Mouse (Mus musculus) forebrain, embryonic 11.5 days (tissue): ENCODE results near the gene Olfr385. TPM values are rescaled to one million over a fixed set of nuclear protein-coding genes. Genes with fewer than 3 reads are reported as not detected.
"Not testable (repeated sequence)": the region's sequence is repeated elsewhere in the genome, so short reads cannot be mapped to it uniquely, and the experiment has no call there.

ENCODE experiments used
- ATAC-seq: fragments of 200-750 bp; cut with Nextera tagmentation; replicated peaks from 2 replicates; pipeline ENCODE4 v1.8.0; 2017; ENCODE audit warnings: moderate TSS enrichment; ENCODE audit not compliant: low FRiP score
- DNase-seq: peaks from one replicate; pipeline ENCODE4 v3.0.0-alpha.2; 2017; ENCODE audit warnings: low spot score
- H3K27ac ChIP-seq: fragments of 300-500 bp; sonication (generic); 2 replicates; pipeline ENCODE4 v1.5.1; 2014; ENCODE audit warnings: low read depth, low read length
- H3K27me3 ChIP-seq: fragments of 300-500 bp; sonication (generic); 2 replicates; pipeline ENCODE4 v1.6.1; 2014; ENCODE audit warnings: mild to moderate bottlenecking, low read length, mixed read lengths; ENCODE audit not compliant: control insufficient read depth, insufficient read depth
- H3K36me3 ChIP-seq: fragments of 300-500 bp; sonication (generic); 2 replicates; pipeline ENCODE4 v1.6.1; 2014; ENCODE audit warnings: mild to moderate bottlenecking, low read length, moderate library complexity, mixed read lengths; ENCODE audit not compliant: control insufficient read depth, insufficient read depth
- H3K4me1 ChIP-seq: fragments of 300-500 bp; sonication (generic); replicated peaks from 2 replicates; pipeline ENCODE4 v1.6.1; 2014; ENCODE audit warnings: low read length, mixed read lengths; ENCODE audit not compliant: control insufficient read depth, insufficient read depth
- H3K4me2 ChIP-seq: fragments of 300-500 bp; sonication (generic); 2 replicates; pipeline ENCODE4 v1.6.1; 2014; ENCODE audit warnings: low read depth, mild to moderate bottlenecking, low read length, moderate library complexity, mixed read lengths; ENCODE audit not compliant: severe bottlenecking
- H3K4me3 ChIP-seq: fragments of 300-500 bp; sonication (generic); 2 replicates; pipeline ENCODE4 v1.5.1; 2014; ENCODE audit warnings: low read depth, low read length
- H3K9ac ChIP-seq: fragments of 300-500 bp; sonication (generic); 2 replicates; pipeline ENCODE4 v1.6.1; 2014; ENCODE audit warnings: low read length
- H3K9me3 ChIP-seq: fragments of 300-500 bp; sonication (generic); 2 replicates; pipeline ENCODE4 v1.6.1; 2016; ENCODE audit warnings: low read length, mixed read lengths; ENCODE audit not compliant: control insufficient read depth
- WGBS: fragments of 180-500 bp; shearing (Covaris S2); extraction: QIAGEN DNeasy Blood & Tissue Kit; methylation state at CpG from one replicate; pipeline ENCODE4 v1.1.7; 2014; 5-methylcytosine and 5-hydroxymethylcytosine counted together
- polyA plus RNA-seq: library from polyadenylated mRNA; unstranded; fragments of >200 nt; fragmentation: Nextera tagmentation; extraction: Ambion mirVana; gene quantifications from 2 replicates; pipeline ENCODE4 v1.2.1, GENCODE M21; 2014

The Olfr385 gene
- not detected in 2 replicates for polyA plus RNA-seq

DNA sequence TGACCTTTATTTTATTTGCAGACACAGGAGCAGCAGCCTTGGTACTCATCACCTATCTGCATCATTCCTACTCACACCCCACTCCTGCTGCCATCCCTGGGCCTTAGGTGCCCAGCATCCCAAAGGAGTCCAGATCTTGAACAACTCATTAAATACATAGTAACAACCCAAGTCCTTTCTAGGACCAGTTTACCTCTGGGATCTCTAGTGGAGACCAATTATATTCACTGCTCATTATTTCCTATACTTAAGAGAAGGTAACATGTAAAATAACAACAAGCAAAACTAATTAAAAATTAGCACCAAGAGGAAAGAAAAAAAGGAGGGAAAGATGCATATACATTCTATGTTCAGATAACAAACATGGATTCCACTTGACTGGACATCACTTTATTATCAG lies at the start of gene Olfr385:
Gene Olfr385 (minus strand): TSS at position 101 of the 400 bp plus-strand sequence.
- no peak within 1 kb of the TSS for H3K4me3 ChIP-seq
- H3K27me3 ChIP-seq, result no peaks in the 10 kb centered on the region
- no peak for ATAC-seq
- H3K36me3 ChIP-seq, result no peaks in the 10 kb centered on the region
- no peak within 1 kb of the TSS for H3K4me2 ChIP-seq
- no peaks in the 10 kb centered on the region for H3K4me1 ChIP-seq
- H3K27ac ChIP-seq, result no peak within 1 kb of the TSS
- no peaks in the 10 kb centered on the region; the same call in 1 of the 2 replicates for H3K9me3 ChIP-seq
- no peak for DNase-seq
- H3K9ac ChIP-seq, result no peak within 1 kb of the TSS

DNA sequence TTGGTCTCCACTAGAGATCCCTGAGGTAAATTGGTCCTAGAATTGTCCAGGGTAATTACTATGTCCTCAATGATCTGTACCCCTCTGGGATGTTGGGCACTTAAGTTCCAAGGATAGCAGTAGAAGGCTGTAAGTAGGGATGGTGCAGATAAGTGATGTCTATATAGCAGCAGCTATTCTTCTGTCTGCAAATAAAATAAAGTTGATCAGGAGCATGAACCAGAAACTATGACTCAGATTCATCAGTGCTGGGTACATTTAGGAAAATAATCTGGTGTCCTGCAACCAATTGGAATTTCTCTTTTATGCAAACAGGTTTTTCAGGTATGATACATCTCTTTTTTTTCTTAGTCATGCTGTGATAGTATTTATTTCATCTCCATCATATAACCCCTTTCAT lies 5.5 kb upstream of the Olfr385 start, which contains the start of gene Olfr384:
Gene Olfr384 (plus strand): TSS at position 301 of the 400 bp plus-strand sequence.
- Histone ChIP-seq H3K27me3 (no peaks in the 10 kb centered on the region), H3K9ac (no peak within 1 kb of the TSS), H3K4me2 (no peak within 1 kb of the TSS), H3K27ac (no peak within 1 kb of the TSS), H3K4me3 (no peak within 1 kb of the TSS), H3K9me3 (no peaks in the 10 kb centered on the region; the same call in 1 of the 2 replicates), H3K4me1 (no peaks in the 10 kb centered on the region), H3K36me3 (no peaks in the 10 kb centered on the region)
- DNase-seq, result no peak
- ATAC-seq, result no peak

DNA sequence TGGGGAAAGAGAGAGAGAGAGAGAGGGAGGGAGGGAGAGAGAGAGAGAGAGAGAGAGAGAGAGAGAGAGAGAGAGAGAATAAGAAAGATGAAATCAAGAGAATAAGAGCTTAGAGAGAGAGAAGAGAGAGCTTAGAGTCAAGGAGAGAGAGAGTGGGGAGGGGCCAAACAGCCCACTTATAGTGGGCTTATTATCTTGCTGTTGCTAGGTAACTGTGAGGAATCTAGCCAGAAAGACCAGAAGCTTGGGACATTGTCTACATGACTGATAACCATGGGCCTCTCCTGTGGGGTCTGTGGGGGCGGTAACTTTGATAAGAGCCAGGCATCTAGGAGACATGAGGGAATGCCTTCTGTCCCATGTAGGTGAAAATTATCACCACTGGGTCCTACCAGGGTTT lies 9.6 kb downstream of the Olfr385 start:
- not testable (repeated sequence) for H3K27ac ChIP-seq, H3K4me1 ChIP-seq, DNase-seq, H3K27me3 ChIP-seq, H3K9ac ChIP-seq, H3K4me3 ChIP-seq, H3K36me3 ChIP-seq, ATAC-seq, H3K9me3 ChIP-seq, H3K4me2 ChIP-seq
- 86% methylated on average over 1 of the region's 1 CpGs for WGBS

DNA sequence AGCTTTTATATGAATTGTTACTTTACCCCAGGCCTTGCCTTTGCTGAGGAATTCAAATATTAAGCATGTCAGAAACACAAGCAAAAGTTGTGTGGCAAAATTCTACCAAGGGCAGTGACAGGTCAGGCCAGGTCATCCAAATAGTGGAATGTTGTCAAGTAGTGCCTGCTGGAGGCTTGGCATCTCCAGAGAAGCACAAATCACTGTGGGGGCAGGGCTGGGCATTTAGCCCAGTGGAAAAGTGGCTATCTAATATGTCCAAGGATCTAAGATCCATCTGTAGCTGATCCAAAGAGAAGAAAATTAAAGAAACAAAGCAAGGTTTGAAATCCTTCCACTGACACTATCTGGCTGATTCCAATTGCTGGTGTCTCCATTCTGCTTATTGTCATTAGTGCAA lies 12.9 kb downstream of the Olfr385 start:
- no peaks in the 10 kb centered on the region for H3K4me1 ChIP-seq
- no peaks in the 10 kb centered on the region for H3K36me3 ChIP-seq
- no peak for ATAC-seq
- H3K4me3 ChIP-seq, result no peak overlapping the region
- peaks cover 4% of the 10 kb centered on the region; the same call in 1 of the 2 replicates for H3K9me3 ChIP-seq
- DNase-seq, result no peak
- no peaks in the 10 kb centered on the region for H3K27me3 ChIP-seq
- no peak overlapping the region for H3K4me2 ChIP-seq
- H3K9ac ChIP-seq, result no peak overlapping the region
- no peak overlapping the region for H3K27ac ChIP-seq

Other genes starting within 250 kb of the Olfr385 start
- not detected in 2 replicates for gene Olfr20, start 242.2 kb downstream of the Olfr385 start, polyA plus RNA-seq
- not detected in 2 replicates for gene Olfr376, start 221.8 kb downstream of the Olfr385 start, polyA plus RNA-seq
- gene Olfr1, start 193.4 kb downstream of the Olfr385 start, polyA plus RNA-seq, result not detected in 2 replicates
- not detected in 2 replicates for gene Olfr378, start 164.5 kb downstream of the Olfr385 start, polyA plus RNA-seq
- gene Olfr380, start 135.5 kb downstream of the Olfr385 start, polyA plus RNA-seq, result not detected in 2 replicates
- gene Olfr381, start 101.4 kb downstream of the Olfr385 start, polyA plus RNA-seq, result not detected in 2 replicates
- gene Olfr382, start 75.8 kb downstream of the Olfr385 start, polyA plus RNA-seq, result not detected in 2 replicates
- gene Olfr384, start 5.6 kb upstream of the Olfr385 start, polyA plus RNA-seq, result not detected in 2 replicates
- gene Zfp735, start 95.8 kb upstream of the Olfr385 start, polyA plus RNA-seq, result not detected in 2 replicates
- gene Olfr389, start 187.7 kb upstream of the Olfr385 start, polyA plus RNA-seq, result not detected in 2 replicates
- not detected in 2 replicates for gene Olfr390, start 190.0 kb upstream of the Olfr385 start, polyA plus RNA-seq
- gene Olfr391-ps, start 210.0 kb upstream of the Olfr385 start, polyA plus RNA-seq, result not detected in 2 replicates
- gene Olfr392, start 224.0 kb upstream of the Olfr385 start, polyA plus RNA-seq, result not detected in 2 replicates